Mouse (Mus musculus) kidney, adult 2 months (tissue): ENCODE results near the gene Jmjd1c.

ENCODE experiments used
- CTCF ChIP-seq: fragments of 200-500 bp; conservative IDR thresholded peaks from 2 replicates; pipeline ENCODE4 v1.5.1; 2011; ENCODE audit warnings: low read depth, mild to moderate bottlenecking, control low read depth, low read length, moderate library complexity, mixed read lengths; ENCODE audit not compliant: insufficient read depth, insufficient read length
- POLR2A ChIP-seq: fragments of 200-500 bp; IDR thresholded peaks from one replicate; pipeline ENCODE4 v1.6.1; 2011; ENCODE audit warnings: low read depth, low read length, control low read depth

DNA sequence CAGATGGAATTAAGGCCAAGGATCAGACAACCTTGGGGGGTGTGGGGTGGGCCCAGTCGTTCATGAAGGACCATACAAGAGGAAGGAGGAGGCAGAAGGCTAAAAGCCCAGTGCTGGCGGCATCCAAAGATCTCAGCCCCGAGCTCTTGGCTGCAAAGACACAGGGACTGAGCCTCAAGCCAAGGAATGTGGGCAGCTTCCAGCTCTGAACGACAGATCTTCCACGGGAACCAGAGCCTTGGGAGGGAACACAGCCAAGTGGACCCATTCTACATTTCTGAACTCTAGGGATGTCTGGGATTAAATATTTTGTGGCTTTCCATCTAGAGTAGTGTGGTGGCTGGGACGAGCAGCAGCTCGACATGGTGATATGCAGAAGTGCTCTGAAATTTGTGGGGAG lies 37.6 kb upstream of the Jmjd1c start:
- TF ChIP-seq POLR2A (no peak), CTCF (no peak)
